Mouse (Mus musculus) brain, embryonic 14.5 days (tissue): ENCODE measurements at regions not wholly inside any gene's neighbourhood (a gene's known extent, or its start where the extent isn't known, plus 50 kb on each side); places are given as distances from the start of the nearest gene placed in this dataset.

Experiments used
- CTCF ChIP-seq: fragments of 200-500 bp; IDR thresholded peaks from 2 replicates; pipeline ENCODE4 v1.5.1; 2012; ENCODE audit warnings: inconsistent platforms, mild to moderate bottlenecking, moderate library complexity, borderline replicate concordance; ENCODE audit not compliant: insufficient read depth, insufficient read length; ENCODE audit errors: extremely low read depth
- POLR2A ChIP-seq: fragments of 200-500 bp; IDR thresholded peaks from 2 replicates; pipeline ENCODE4 v1.6.1; 2012; ENCODE audit warnings: mild to moderate bottlenecking, inconsistent platforms, borderline replicate concordance; ENCODE audit not compliant: poor library complexity, insufficient read depth, insufficient read length, severe bottlenecking; ENCODE audit errors: extremely low read depth

- no peak for TF ChIP-seq POLR2A
- no peak for TF ChIP-seq CTCF
These were observed 112.2 kb downstream of the Ipo8 start for GRCm38 (mm10) chr6:148719062-148719461.
